Mouse (Mus musculus) erythroblast, embryonic 14.5 days (primary cell): ENCODE measurements at regions not wholly inside any gene's neighbourhood (a gene's known extent, or its start where the extent isn't known, plus 50 kb on each side); places are given as distances from the start of the nearest gene placed in this dataset.

Experiments used
- GATA1 ChIP-seq: IDR thresholded peaks from 2 replicates; pipeline ENCODE4 v1.6.1; 2012; ENCODE audit warnings: low read length, inconsistent platforms, mixed read lengths
- TAL1 ChIP-seq: IDR thresholded peaks from 3 replicates; pipeline ENCODE4 v1.6.1; 2012; ENCODE audit warnings: low read length, inconsistent platforms, mixed read lengths

DNA sequence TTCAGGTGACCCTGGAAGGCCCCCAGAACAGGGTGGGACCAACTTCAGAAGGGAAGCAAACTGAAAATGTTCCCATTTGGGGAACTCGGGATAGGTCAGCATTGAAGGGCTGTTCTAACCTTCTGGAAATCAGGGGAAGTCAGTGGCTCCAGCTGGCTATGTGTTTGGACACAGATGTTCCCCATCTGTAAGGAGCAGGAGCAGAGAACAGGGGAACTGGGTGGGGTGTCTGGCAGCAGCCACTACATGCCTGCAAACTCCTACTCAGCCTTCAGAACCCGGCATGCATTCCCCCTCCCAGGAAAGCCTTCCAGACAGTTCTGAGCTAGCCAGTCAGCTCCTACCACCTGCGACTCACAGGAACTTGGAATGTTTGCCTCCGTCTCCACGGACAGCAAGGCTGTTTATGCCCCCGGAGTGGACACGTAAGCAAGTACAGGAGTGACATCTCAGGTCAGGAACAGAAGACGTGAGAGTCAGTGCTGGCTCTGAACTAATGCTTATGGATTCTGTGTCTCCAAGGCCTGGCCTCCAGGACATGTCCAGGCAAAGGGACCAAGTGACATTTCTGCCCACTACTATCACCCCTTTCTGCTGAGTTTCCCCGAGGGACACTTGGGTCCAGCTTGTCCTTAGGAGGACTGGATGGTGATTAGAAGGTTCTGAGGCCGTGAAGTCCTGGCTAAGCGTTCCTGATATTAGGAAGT is 108.6 kb upstream of the Tmem189 start:
- TF ChIP-seq TAL1 (no peak), GATA1 (no peak)
